Mouse (Mus musculus) megakaryocyte, adult 5-6 weeks (primary cell): ENCODE measurements around the gene Prrt4. TPM values are rescaled to one million over a fixed set of nuclear protein-coding genes. Genes with fewer than 3 reads are reported as not detected.
A peak's percentile ranks its signal among the peaks of the same experiment; 100 is the strongest.

ENCODE experiments used
- ATAC-seq: 2 replicates; pipeline ENCODE4 v1.8.0; 2016; ENCODE audit warnings: mild to moderate bottlenecking, inconsistent platforms; ENCODE audit not compliant: poor library complexity, severe bottlenecking
- total RNA-seq, 2 experiments: library from RNA; stranded (forward) in 1 of 2; stranded (reverse) in 1 of 2; fragments of 153-499, 151-499 nt in 1 of 2; fragments of 221-1000, 200-1000 nt in 1 of 2; gene quantifications; 2 replicates each; pipeline versions ENCODE4 v1.2.3 to v1.2.4; 2015 to 2017

Prrt4 gene
- total RNA-seq, 2 experiments from 2014 or later = not detected

DNA sequence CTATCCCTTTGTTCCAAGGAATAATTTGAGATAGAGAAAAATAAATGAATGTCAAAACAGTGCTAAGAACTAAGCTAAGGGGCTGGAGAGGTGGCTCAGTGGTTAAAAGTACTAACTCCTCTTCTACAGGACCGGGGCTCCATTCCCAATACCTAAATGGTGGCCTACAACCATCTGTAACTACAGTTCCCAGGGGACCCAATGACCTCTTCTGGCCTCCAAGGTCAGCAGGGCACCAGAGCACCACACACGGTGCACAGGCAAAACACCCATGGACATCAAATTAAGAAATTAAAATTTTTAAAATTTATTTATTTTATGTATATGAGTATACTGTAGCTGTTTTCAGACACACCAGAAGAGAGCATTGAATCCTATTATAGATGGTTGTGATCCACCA, 18.6 kb downstream of the Prrt4 start:
- no peak for ATAC-seq

DNA sequence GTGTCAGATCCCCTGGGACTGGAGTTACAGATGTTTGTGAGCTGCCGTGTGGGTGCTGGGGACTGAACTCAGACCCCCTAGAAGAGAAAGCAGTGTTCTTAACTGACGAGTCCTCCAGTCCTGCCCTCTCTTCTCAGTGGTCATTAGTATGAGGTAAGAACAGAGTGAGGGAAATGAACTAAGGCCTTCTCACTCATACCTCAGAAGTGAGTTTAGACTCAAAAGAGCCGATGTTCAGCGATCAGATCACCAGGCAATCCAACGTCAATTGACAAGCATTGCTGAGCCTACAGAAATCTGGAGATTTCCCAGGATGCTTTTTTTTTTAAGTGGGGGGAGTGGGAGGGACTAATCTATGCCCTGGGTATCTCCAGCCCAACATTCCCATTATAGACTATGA, 23.1 kb downstream of the Prrt4 start:
- no peak for ATAC-seq

DNA sequence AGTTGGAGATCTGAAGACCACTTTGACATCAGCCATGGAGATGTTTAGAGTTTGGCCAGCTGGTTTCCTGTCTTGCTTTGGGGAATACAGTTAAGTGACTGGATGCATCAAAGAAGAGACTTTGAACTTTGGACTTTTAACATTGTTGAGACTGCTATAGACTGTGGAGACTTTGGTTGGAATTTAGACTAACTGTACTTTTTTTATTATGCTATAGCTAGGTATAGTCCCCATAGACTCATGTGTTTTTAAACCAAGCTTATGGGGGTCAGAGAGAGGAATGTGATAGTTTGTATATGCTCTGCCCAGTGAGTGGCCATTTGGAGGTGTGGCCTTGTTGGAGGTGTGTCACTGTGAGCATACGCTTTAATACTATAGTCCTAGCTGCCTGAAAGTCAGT, 29.4 kb downstream of the Prrt4 start:
- ATAC-seq = no peak

DNA sequence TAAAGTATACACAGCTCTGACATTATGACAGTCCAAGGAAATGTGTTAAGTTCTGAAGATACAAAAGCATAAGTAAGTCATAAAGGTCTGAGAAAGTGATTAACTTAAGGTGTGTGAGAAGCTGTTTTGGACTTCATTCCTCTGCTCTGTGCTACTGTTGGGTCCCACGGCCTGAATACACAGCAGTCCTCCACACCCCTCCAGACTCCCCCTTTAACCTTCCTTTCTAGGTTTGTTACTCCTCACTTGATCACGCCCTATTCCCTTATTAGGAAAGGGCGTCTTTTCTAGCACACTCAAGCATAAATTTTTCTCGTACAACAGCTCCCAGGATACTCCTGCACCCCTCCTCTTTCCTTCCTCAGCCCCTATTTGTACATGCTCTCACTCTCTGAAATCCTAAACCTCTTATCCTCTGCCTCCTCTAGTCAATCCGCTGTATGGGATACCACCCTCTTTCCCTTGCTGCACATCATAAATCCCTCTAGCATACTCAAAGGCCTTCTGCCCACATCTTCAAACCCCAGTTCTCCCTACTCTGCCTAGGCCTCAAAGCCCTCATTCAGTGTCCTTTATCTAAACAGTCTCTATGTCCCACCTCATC, 31.9 kb downstream of the Prrt4 start:
- ATAC-seq = no peak

DNA sequence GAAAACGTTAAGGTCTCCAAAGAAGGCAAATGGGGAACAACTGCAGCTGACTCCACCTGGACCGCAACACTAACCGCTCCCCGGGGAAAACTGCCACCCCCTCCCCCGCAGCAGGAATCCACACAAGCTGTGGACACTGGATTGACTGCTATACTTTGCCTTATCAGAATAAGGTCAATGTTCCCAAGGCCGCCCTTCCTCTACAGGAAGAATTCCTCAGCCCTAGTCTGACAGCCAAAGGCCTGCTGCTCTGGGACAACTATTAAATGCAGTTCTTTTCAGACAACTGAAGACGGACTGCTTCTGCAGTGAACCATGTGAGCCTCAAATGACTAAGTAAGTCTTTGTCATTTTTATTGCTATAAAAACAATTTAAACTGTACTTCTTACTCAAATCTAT, 32.7 kb downstream of the Prrt4 start:
- no peak for ATAC-seq

DNA sequence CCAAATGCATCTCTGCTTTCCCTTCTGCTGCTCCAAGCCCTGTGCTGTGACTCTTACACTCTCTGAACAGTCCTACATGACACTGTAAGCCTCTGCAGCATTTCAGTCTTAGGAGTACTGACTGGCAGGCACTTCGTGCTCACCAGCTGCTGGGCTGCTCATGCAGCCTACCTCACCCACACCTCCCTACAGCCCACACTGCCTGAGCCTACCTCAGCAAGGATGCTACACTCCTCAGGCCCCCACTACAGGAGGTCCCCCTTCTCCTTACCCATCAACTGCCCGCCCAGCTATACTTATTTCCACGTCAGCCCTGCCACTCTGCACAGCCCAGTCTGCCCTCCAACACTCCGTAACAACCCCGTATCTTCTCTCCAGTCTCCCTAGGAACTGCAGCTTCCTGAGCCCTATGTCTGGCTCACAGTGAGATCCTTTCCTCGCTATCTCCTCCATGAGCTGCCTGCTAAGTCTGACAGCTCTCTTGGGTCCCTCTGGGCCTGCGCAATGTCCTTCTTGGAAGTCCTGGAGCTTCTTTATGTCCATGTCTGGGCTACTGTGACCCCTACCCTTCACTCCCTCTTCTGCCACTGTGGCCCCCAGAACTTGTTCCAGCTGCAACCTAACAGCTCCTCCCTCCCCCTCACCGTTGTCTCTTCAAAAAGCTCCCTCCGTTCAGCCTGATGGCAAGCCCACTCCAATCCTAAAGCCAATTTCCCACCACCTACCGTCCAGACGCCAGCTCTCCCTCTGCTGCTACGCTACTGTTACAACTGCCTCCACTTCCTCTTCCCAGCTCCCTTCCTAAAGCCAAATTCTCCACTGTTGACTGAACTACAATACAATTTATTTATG, 33.7 kb downstream of the Prrt4 start:
- ATAC-seq = no peak

DNA sequence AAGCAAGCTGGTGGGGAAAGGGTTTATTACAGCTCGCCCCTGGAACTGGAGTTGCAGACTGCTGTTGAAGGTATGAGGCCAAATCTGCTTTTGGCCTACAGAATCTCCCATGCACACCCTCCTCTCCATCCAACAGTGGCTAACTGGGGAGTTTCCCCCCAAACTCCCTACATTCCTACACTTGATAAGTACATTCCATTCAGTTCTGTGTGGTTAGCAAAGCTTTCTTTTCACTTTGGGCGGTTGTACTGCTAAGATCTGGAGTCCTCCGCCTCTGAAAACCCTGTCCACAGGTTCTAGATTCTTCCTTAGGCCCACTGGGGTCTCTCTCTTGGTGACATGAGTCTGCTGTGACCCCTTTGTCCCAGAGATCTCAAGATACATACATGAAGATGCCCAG, 34.4 kb downstream of the Prrt4 start:
- no peak for ATAC-seq

DNA sequence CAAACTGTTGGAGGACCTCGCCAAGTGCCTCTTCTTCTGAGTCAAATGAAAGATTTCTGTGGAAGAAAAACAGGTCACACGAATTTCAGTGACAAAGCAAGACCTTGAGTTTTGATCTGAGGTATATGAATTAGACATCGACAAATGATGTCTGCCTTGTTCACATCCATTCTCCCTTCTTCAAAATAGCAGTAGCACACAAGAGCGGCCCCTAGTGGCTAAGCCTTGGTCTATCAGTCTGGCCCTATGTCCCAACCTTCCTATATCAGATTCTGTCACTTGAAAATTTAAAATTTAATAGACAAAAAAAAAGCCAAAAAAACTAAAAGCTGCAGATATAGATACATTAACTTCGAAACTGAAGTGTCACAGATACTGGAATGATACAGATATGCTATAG, 35.8 kb downstream of the Prrt4 start:
- ATAC-seq = peak; percentile 51; the same call in 1 of the 2 replicates

DNA sequence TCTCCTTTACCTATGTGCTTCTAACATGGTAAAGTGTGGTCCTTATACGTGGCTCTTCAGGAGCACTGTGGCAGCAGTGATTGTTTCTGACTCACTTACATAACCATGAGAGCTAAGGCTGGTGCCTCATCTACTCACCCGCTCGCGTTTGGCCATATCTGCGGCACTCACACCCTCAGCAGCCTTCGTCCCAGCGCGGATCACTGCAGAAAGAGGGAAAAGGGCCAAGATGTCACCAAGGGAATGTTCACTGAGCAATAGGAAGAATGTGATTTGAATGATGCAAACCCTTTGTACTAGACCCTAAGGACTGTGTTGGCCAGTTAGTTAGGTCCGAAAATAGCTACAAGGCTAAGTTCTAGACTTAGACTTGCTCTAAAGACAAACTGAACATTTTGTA, 41.9 kb downstream of the Prrt4 start:
- ATAC-seq = no peak

DNA sequence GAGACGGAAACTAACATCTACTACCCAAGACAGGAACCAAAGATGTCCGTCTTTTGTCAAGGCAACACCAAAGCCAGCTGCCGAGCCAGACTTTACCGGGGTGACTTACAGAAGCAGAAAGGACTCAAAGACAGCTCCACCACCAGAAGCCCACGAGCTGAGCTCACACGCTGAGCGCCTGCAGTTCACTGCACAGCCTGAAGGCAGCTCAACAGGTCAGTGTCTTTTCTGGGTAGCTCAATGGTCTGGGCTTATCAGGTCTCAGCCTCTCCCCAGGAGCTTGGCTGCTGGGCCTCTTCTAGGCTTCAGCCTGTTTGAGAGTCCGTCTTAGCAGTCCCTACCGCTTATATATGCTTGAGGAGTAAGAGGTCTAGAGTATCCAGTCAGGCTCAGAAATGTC, 46.3 kb downstream of the Prrt4 start:
- no peak for ATAC-seq

DNA sequence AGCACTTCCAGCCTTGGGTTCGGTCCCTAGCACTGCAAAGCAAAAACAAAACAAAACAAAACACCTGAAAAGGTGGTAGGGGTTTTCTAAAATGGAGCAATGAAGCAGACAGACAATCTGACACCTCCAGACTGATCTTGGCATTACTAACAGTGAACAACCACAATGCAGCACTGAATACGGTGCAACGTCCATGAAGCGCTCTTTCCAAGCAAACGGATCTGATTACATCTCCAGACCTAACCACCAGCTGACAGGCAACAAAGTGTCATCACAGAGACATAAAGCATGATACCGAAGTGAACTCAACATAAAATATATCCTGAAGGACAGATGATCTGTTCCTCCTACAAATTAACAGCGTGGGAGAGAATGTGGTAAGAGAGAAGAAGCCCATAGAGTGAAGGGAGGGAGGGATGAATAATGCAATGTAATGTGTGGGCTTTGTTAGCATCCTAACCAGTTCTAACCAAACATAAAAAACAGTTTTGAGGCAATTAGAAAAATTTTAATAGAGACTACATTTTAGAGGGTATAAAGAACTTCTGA, 52.4 kb downstream of the Prrt4 start:
- ATAC-seq = no peak

DNA sequence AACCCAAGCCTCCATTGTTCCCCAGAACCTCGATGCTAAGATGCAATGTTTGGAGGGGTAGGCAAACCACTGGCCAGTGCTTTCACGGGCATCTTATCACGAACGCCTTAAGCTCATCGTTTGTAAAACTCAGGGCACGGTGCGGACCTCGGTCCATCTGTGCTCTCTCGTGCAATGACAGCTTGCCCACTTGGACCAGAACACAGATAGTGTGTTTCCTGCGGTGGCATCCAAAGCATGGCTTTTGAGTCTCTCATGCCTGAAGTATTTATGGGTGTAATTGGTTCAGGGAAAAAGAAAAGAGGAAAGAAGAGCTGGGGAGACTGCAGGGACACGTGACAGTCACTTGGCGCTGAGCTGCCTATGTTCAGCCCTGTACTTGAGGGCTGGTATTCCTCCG, 59.4 kb downstream of the Prrt4 start:
- ATAC-seq = no peak

Other genes with a start within 250 kb of the Prrt4 start
- not detected in 2 replicates for gene Lep, start 119.4 kb downstream of the Prrt4 start, total RNA-seq (2015)
- gene Lep, start 119.4 kb downstream of the Prrt4 start, total RNA-seq (2017) = not detected in 2 replicates
- 29.2 and 29.6 TPM in 2 replicates for gene Rbm28, start 14.6 kb downstream of the Prrt4 start, total RNA-seq (2015)
- 27.3 and 33.9 TPM in 2 replicates for gene Rbm28, start 14.6 kb downstream of the Prrt4 start, total RNA-seq (2017)
- 7.8 and 12.0 TPM in 2 replicates for gene Impdh1, start 36.8 kb upstream of the Prrt4 start, total RNA-seq (2015)
- 9.0 and 11.6 TPM in 2 replicates for gene Impdh1, start 36.8 kb upstream of the Prrt4 start, total RNA-seq (2017)
- gene Hilpda, start 92.9 kb upstream of the Prrt4 start, total RNA-seq (2015) = 2.2 and 7.1 TPM in 2 replicates
- 1.9 and 3.1 TPM in 2 replicates for gene Hilpda, start 92.9 kb upstream of the Prrt4 start, total RNA-seq (2017)
- gene Fam71f2, start 100.0 kb upstream of the Prrt4 start, total RNA-seq (2015) = not detected in 2 replicates
- not detected in 2 replicates for gene Fam71f2, start 100.0 kb upstream of the Prrt4 start, total RNA-seq (2017)
- gene Fam71f1, start 139.6 kb upstream of the Prrt4 start, total RNA-seq (2015) = not detected in 2 replicates
- gene Fam71f1, start 139.6 kb upstream of the Prrt4 start, total RNA-seq (2017) = not detected in 2 replicates
- 53.9 and 57.4 TPM in 2 replicates for gene Calu, start 168.5 kb upstream of the Prrt4 start, total RNA-seq (2015)
- 123 and 142 TPM in 2 replicates for gene Calu, start 168.5 kb upstream of the Prrt4 start, total RNA-seq (2017)
- not detected in 2 replicates for gene Opn1sw, start 208.9 kb upstream of the Prrt4 start, total RNA-seq (2015)
- gene Opn1sw, start 208.9 kb upstream of the Prrt4 start, total RNA-seq (2017) = not detected in 2 replicates
- 0.11 TPM in 1 of 2 replicates, not detected in the other for gene Ccdc136, start 216.7 kb upstream of the Prrt4 start, total RNA-seq (2015)
- 1.5 TPM in 1 of 2 replicates, not detected in the other for gene Ccdc136, start 216.7 kb upstream of the Prrt4 start, total RNA-seq (2017)